Mouse (Mus musculus): Measurements from ENCODE around the gene Atp6v0d1. TPM values are rescaled to one million over a fixed set of nuclear protein-coding genes. Genes with fewer than 3 reads are reported as not detected.

The Atp6v0d1 gene
- total and polyA plus RNA-seq, 2 experiments from 2014 or later, result 238 to 272 TPM

GRCm38 (mm10) chr8:105563871-105564270, 2.0 kb downstream of the Atp6v0d1 start:
- no peaks in the 10 kb centered on the region for H3K27me3 ChIP-seq (ENCODE audit: insufficient read depth, low read length)
- no peak overlapping the region for H3K9ac ChIP-seq (replicated peaks; ENCODE audit: low read length, poor library complexity, severe bottlenecking)
- ATAC-seq (ENCODE audit: low FRiP score) (no peak), DNase-seq (ENCODE audit: low spot score) (no peak)
- H3K9me3 ChIP-seq (ENCODE audit: low read length), result no peaks in the 10 kb centered on the region
- 74% methylated on average over 1 of the region's 1 CpGs for WGBS
- no peak overlapping the region for H3K4me3 ChIP-seq (ENCODE audit: low read depth, low read length)
- no peak overlapping the region for H3K4me2 ChIP-seq (ENCODE audit: low read depth, low read length, poor library complexity, severe bottlenecking)
- 0 out of 2 replicates have a peak, but pooled peaks cover 5% of the 10 kb centered on the region for H3K36me3 ChIP-seq (ENCODE audit: insufficient read depth, low read length)
- H3K4me1 ChIP-seq (ENCODE audit: insufficient read depth, low read length), result peaks cover 7% of the 10 kb centered on the region; the same call in 1 of the 2 replicates
- H3K27ac ChIP-seq (ENCODE audit: low read depth, low read length), result no peak overlapping the region
- TF ChIP-seq CTCF (IDR thresholded peaks at IDR 0.05), result no peak

GRCm38 (mm10) chr8:105562863-105563262, 3.0 kb downstream of the Atp6v0d1 start:
- no peak for ATAC-seq (ENCODE audit: low FRiP score)
- WGBS, result 78% methylated on average over 3 of the region's 3 CpGs
- no peak overlapping the region for H3K4me3 ChIP-seq (ENCODE audit: low read depth, low read length)

GRCm38 (mm10) chr8:105555230-105555629, 10.6 kb downstream of the Atp6v0d1 start:
- Histone ChIP-seq H3K9me3 (ENCODE audit: low read length) (no peaks in the 10 kb centered on the region), H3K27ac (ENCODE audit: low read depth, low read length) (no peak overlapping the region), H3K9ac (replicated peaks; ENCODE audit: low read length, poor library complexity, severe bottlenecking) (no peak overlapping the region), H3K36me3 (ENCODE audit: insufficient read depth, low read length) (peaks cover 7% of the 10 kb centered on the region; the same call in 1 of the 2 replicates), H3K4me1 (ENCODE audit: insufficient read depth, low read length) (no peaks in the 10 kb centered on the region), H3K4me2 (ENCODE audit: low read depth, low read length, poor library complexity, severe bottlenecking) (no peak overlapping the region), H3K4me3 (ENCODE audit: low read depth, low read length) (no peak overlapping the region), H3K27me3 (ENCODE audit: insufficient read depth, low read length) (no peaks in the 10 kb centered on the region)
- WGBS, result 80% methylated on average over 3 of the region's 3 CpGs
- DNase-seq (ENCODE audit: low spot score) (no peak), ATAC-seq (ENCODE audit: low FRiP score) (no peak)
- no peak for TF ChIP-seq CTCF (IDR thresholded peaks at IDR 0.05)

More at GRCm38 (mm10) chr8:105562863-105563262, 3.0 kb downstream of the Atp6v0d1 start:
- Histone ChIP-seq H3K27ac (ENCODE audit: low read depth, low read length) (no peak overlapping the region), H3K36me3 (ENCODE audit: insufficient read depth, low read length) (0 out of 2 replicates have a peak, but pooled peaks cover 5% of the 10 kb centered on the region), H3K9ac (replicated peaks; ENCODE audit: low read length, poor library complexity, severe bottlenecking) (no peak overlapping the region), H3K4me1 (ENCODE audit: insufficient read depth, low read length) (peaks cover 7% of the 10 kb centered on the region; the same call in 1 of the 2 replicates), H3K27me3 (ENCODE audit: insufficient read depth, low read length) (no peaks in the 10 kb centered on the region), H3K4me2 (ENCODE audit: low read depth, low read length, poor library complexity, severe bottlenecking) (no peak overlapping the region), H3K9me3 (ENCODE audit: low read length) (no peaks in the 10 kb centered on the region)
- no peak for TF ChIP-seq CTCF (IDR thresholded peaks at IDR 0.05)
- DNase-seq (ENCODE audit: low spot score), result no peak

- H3K9me3 ChIP-seq (ENCODE audit: low read length), result no peaks in the 10 kb centered on the region
- H3K36me3 ChIP-seq (ENCODE audit: insufficient read depth, low read length), result peaks cover 5% of the 10 kb centered on the region; the same call in 1 of the 2 replicates
- H3K4me3 ChIP-seq (ENCODE audit: low read depth, low read length), result no peak overlapping the region
- H3K4me1 ChIP-seq (ENCODE audit: insufficient read depth, low read length), result no peaks in the 10 kb centered on the region
- no peak overlapping the region for H3K27ac ChIP-seq (ENCODE audit: low read depth, low read length)
- no peak for ATAC-seq (ENCODE audit: low FRiP score)
- peak; percentile 82 for TF ChIP-seq CTCF (IDR thresholded peaks at IDR 0.05)
- peak; percentile 71 for DNase-seq (ENCODE audit: low spot score)
- H3K4me2 ChIP-seq (ENCODE audit: low read depth, low read length, poor library complexity, severe bottlenecking), result no peak overlapping the region
- H3K9ac ChIP-seq (replicated peaks; ENCODE audit: low read length, poor library complexity, severe bottlenecking), result no peak overlapping the region
- H3K27me3 ChIP-seq (ENCODE audit: insufficient read depth, low read length), result no peaks in the 10 kb centered on the region
Measured at GRCm38 (mm10) chr8:105554087-105554486, 11.8 kb downstream of the Atp6v0d1 start.

- H3K4me3 ChIP-seq (ENCODE audit: low read depth, low read length), result no peak overlapping the region
- H3K9ac ChIP-seq (replicated peaks; ENCODE audit: low read length, poor library complexity, severe bottlenecking), result no peak overlapping the region
- no peak for DNase-seq (ENCODE audit: low spot score)
- H3K4me1 ChIP-seq (ENCODE audit: insufficient read depth, low read length), result no peaks in the 10 kb centered on the region
- H3K27ac ChIP-seq (ENCODE audit: low read depth, low read length), result no peak overlapping the region
- WGBS, result 83% methylated on average over 1 of the region's 1 CpGs
- H3K9me3 ChIP-seq (ENCODE audit: low read length), result no peaks in the 10 kb centered on the region
- no peak for ATAC-seq (ENCODE audit: low FRiP score)
- H3K36me3 ChIP-seq (ENCODE audit: insufficient read depth, low read length), result peaks cover 5% of the 10 kb centered on the region; the same call in 1 of the 2 replicates
- no peak for TF ChIP-seq CTCF (IDR thresholded peaks at IDR 0.05)
- no peaks in the 10 kb centered on the region for H3K27me3 ChIP-seq (ENCODE audit: insufficient read depth, low read length)
- no peak overlapping the region for H3K4me2 ChIP-seq (ENCODE audit: low read depth, low read length, poor library complexity, severe bottlenecking)
Measured at GRCm38 (mm10) chr8:105552824-105553223, 13.0 kb downstream of the Atp6v0d1 start.

- Histone ChIP-seq H3K9ac (replicated peaks; ENCODE audit: low read length, poor library complexity, severe bottlenecking) (no peak overlapping the region), H3K4me2 (ENCODE audit: low read depth, low read length, poor library complexity, severe bottlenecking) (no peak overlapping the region), H3K9me3 (ENCODE audit: low read length) (no peaks in the 10 kb centered on the region), H3K4me3 (ENCODE audit: low read depth, low read length) (no peak overlapping the region), H3K4me1 (ENCODE audit: insufficient read depth, low read length) (no peaks in the 10 kb centered on the region), H3K27me3 (ENCODE audit: insufficient read depth, low read length) (no peaks in the 10 kb centered on the region), H3K36me3 (ENCODE audit: insufficient read depth, low read length) (peaks cover 5% of the 10 kb centered on the region; the same call in 1 of the 2 replicates), H3K27ac (ENCODE audit: low read depth, low read length) (no peak overlapping the region)
- DNase-seq (ENCODE audit: low spot score) (no peak), ATAC-seq (ENCODE audit: low FRiP score) (no peak)
- WGBS, result 90% methylated on average over 2 of the region's 2 CpGs
- no peak for TF ChIP-seq CTCF (IDR thresholded peaks at IDR 0.05)
Measured at GRCm38 (mm10) chr8:105552032-105552431, 13.8 kb downstream of the Atp6v0d1 start.
